Mouse (Mus musculus) hindbrain, embryonic 10.5 days (tissue): ENCODE data around the gene Gdap2. TPM values are rescaled to one million over a fixed set of nuclear protein-coding genes. Genes with fewer than 3 reads are reported as not detected.

ENCODE experiments used
- DNase-seq: peaks from one replicate; pipeline ENCODE4 v3.0.0-alpha.2; 2017; ENCODE audit warnings: low spot score
- H3K27ac ChIP-seq: fragments of 300-500 bp; sonication (generic); 2 replicates; pipeline ENCODE4 v1.5.1; 2016; ENCODE audit warnings: mild to moderate bottlenecking, moderate library complexity
- H3K27me3 ChIP-seq: fragments of 300-500 bp; sonication (generic); 2 replicates; pipeline ENCODE4 v1.6.1; 2016; ENCODE audit warnings: mild to moderate bottlenecking; ENCODE audit not compliant: poor library complexity, insufficient read depth, severe bottlenecking
- H3K36me3 ChIP-seq: fragments of 300-500 bp; sonication (generic); 2 replicates; pipeline ENCODE4 v1.6.1; 2016; ENCODE audit warnings: mild to moderate bottlenecking, moderate library complexity
- H3K4me1 ChIP-seq: fragments of 300-500 bp; sonication (generic); replicated peaks from 2 replicates; pipeline ENCODE4 v1.6.1; 2016; ENCODE audit warnings: mild to moderate bottlenecking
- H3K4me3 ChIP-seq: fragments of 300-500 bp; sonication (generic); 2 replicates; pipeline ENCODE4 v1.5.1; 2016; ENCODE audit warnings: mild to moderate bottlenecking, moderate library complexity
- H3K9me3 ChIP-seq: fragments of 300-500 bp; sonication (generic); 2 replicates; pipeline ENCODE4 v1.6.1; 2016; ENCODE audit warnings: mild to moderate bottlenecking, moderate library complexity
- WGBS: fragments of 180-500 bp; shearing (Covaris S2); methylation state at CpG from one replicate; pipeline ENCODE4 v1.1.7; 2016; 5-methylcytosine and 5-hydroxymethylcytosine counted together
- polyA plus RNA-seq: library from polyadenylated mRNA; unstranded; fragments of >200 nt; fragmentation: Nextera tagmentation; extraction: Ambion mirVana; gene quantifications from 2 replicates; pipeline ENCODE4 v1.2.1, GENCODE M21; 2016

Gene Gdap2
- polyA plus RNA-seq, 1 experiment from 2014 or later = 32.7 TPM

GRCm38 (mm10) chr3:100201554-100201953 is 39.4 kb downstream of the Gdap2 start:
- WGBS = 95% methylated on average over 7 of the region's 7 CpGs

GRCm38 (mm10) chr3:100206973-100207372 is 44.8 kb downstream of the Gdap2 start:
- peaks cover 47% of the 10 kb centered on the region for H3K36me3 ChIP-seq
- no peaks in the 10 kb centered on the region for H3K9me3 ChIP-seq
- H3K27ac ChIP-seq = no peak overlapping the region
- H3K4me1 ChIP-seq = no peaks in the 10 kb centered on the region
- DNase-seq = no peak
- no peaks in the 10 kb centered on the region for H3K27me3 ChIP-seq
- no peak overlapping the region for H3K4me3 ChIP-seq
- WGBS = 66% methylated on average over 1 of the region's 1 CpGs

More at GRCm38 (mm10) chr3:100201554-100201953, 39.4 kb downstream of the Gdap2 start:
- Histone ChIP-seq H3K36me3 (peaks cover 68% of the 10 kb centered on the region), H3K4me1 (no peaks in the 10 kb centered on the region), H3K4me3 (no peak overlapping the region), H3K27me3 (no peaks in the 10 kb centered on the region), H3K27ac (no peak overlapping the region), H3K9me3 (no peaks in the 10 kb centered on the region)
- DNase-seq = no peak

GRCm38 (mm10) chr3:100215469-100215868 is 53.3 kb downstream of the Gdap2 start:
- Histone ChIP-seq H3K27ac (no peak overlapping the region), H3K27me3 (no peaks in the 10 kb centered on the region), H3K36me3 (no peaks in the 10 kb centered on the region), H3K4me1 (no peaks in the 10 kb centered on the region), H3K4me3 (no peak overlapping the region), H3K9me3 (no peaks in the 10 kb centered on the region)
- 88% methylated on average over 5 of the region's 5 CpGs for WGBS
- DNase-seq = no peak

DNA sequence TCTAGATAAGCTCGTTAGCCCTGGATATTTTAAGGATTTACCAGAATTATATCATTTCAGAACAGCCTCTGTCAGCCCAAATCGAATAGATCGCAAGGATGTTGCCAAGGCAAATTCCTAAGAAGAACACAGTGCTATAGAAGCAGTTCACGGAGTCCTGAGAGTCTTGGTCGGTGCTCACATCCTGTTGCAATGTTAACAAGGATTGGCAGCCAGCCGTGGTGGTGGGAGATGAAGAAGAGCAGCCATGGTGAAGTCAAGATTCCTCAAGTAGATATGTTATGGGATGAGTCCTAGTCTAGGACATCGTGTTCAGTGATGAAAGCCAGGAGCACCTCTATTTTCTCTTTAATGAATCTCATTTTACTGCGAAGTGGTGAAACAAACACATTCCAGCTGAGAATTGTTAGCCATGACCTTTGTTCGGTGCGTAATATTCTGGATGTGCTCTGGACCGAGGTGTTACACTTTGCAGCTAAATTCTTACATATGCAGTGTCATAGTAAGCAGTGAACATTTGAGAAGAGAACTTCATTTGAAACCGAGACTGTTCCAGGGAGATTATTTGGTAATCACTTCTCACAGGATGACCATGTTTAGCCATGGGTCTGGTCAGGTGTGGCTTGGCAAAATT is 63.3 kb downstream of the Gdap2 start:
- Histone ChIP-seq H3K36me3 (no peaks in the 10 kb centered on the region), H3K4me3 (no peak overlapping the region), H3K27ac (no peak overlapping the region), H3K9me3 (no peaks in the 10 kb centered on the region), H3K27me3 (no peaks in the 10 kb centered on the region), H3K4me1 (no peaks in the 10 kb centered on the region)
- DNase-seq = no peak
- WGBS = 89% methylated on average over 12 of the region's 12 CpGs

DNA sequence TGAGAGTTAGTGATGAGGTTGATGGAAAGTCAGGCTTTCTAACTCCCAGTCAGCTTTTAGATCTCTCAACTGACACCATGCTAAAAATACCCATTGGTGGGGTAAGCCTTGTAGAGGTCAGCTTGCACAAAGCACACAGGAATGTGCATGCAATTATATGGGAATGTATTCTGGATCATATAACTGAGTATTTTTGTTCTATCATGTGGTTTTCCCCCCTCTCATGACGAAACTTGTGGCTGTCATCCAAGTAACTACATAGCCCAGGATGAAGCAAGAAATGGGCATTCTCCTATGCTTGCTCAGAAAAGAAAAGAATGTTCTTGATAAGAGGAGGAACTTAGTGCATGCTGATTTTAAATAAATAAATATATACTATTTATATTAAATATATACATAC is 65.3 kb downstream of the Gdap2 start:
- Histone ChIP-seq H3K27ac (no peak overlapping the region), H3K9me3 (no peaks in the 10 kb centered on the region), H3K4me3 (no peak overlapping the region), H3K27me3 (no peaks in the 10 kb centered on the region), H3K4me1 (no peaks in the 10 kb centered on the region), H3K36me3 (no peaks in the 10 kb centered on the region)
- whole genome bisulfite sequencing = 71% methylated on average over 1 of the region's 1 CpGs
- DNase-seq = no peak

DNA sequence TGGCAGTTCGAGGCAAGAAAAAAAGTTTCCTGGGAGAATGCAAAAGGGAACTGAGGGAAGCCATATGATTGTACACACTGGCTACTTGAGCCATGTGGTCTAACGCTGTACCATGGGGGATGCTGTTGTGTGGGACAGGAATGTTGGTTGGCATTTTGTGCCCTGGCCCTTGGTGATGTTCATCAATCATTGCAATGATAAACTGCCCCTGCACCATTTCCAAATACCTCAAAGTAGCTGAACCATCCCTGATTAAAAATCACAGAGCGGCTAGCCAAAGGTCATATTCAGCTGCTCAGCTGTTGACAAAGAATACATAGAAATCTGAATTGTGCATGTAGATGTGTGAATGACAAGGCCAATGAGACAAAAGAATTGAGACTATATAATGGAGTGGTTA is 66.8 kb downstream of the Gdap2 start:
- WGBS = 80% methylated on average over 3 of the region's 3 CpGs
- H3K4me1 ChIP-seq = no peaks in the 10 kb centered on the region
- no peaks in the 10 kb centered on the region for H3K27me3 ChIP-seq
- no peaks in the 10 kb centered on the region for H3K36me3 ChIP-seq
- H3K4me3 ChIP-seq = no peak overlapping the region
- H3K27ac ChIP-seq = no peak overlapping the region
- H3K9me3 ChIP-seq = no peaks in the 10 kb centered on the region
- no peak for DNase-seq

- H3K9me3 ChIP-seq = no peaks in the 10 kb centered on the region
- H3K4me1 ChIP-seq = no peaks in the 10 kb centered on the region
- H3K27ac ChIP-seq = no peak overlapping the region
- H3K4me3 ChIP-seq = no peak overlapping the region
- H3K36me3 ChIP-seq = no peaks in the 10 kb centered on the region
- no peak for DNase-seq
- no peaks in the 10 kb centered on the region for H3K27me3 ChIP-seq
Observed at GRCm38 (mm10) chr3:100236725-100237436, 74.7 kb downstream of the Gdap2 start.

GRCm38 (mm10) chr3:100242230-100242629 is 80.0 kb downstream of the Gdap2 start:
- Histone ChIP-seq H3K4me3 (no peak overlapping the region), H3K36me3 (no peaks in the 10 kb centered on the region), H3K27ac (no peak overlapping the region), H3K27me3 (no peaks in the 10 kb centered on the region), H3K9me3 (no peaks in the 10 kb centered on the region), H3K4me1 (0 out of 2 replicates have a peak, but pooled peaks cover 5% of the 10 kb centered on the region)
- DNase-seq = no peak
- WGBS = 87% methylated on average over 4 of the region's 4 CpGs

- no peak overlapping the region for H3K4me3 ChIP-seq
- no peak for DNase-seq
- 45% methylated on average over 4 of the region's 4 CpGs for WGBS
- H3K4me1 ChIP-seq = 0 out of 2 replicates have a peak, but pooled peaks cover 5% of the 10 kb centered on the region
- no peak overlapping the region for H3K27ac ChIP-seq
- H3K27me3 ChIP-seq = no peaks in the 10 kb centered on the region
- H3K36me3 ChIP-seq = no peaks in the 10 kb centered on the region
- H3K9me3 ChIP-seq = no peaks in the 10 kb centered on the region
Observed at GRCm38 (mm10) chr3:100246286-100246825, 84.2 kb downstream of the Gdap2 start.

Other genes with a start within 250 kb of the Gdap2 start
- 41.2 and 64.6 TPM in 2 replicates for gene Wdr3, start within 50 bp of the Gdap2 start, polyA plus RNA-seq